Mouse (Mus musculus) E14TG2a.4 (cell line): ENCODE measurements around the gene Ldhc.

Experiments used
- CTCF ChIP-seq: conservative IDR thresholded peaks from 2 replicates; pipeline ENCODE4 v1.5.1; 2014; ENCODE audit warnings: low read length
- NANOG ChIP-seq: IDR thresholded peaks from 2 replicates; pipeline ENCODE4 v1.6.1; 2014; ENCODE audit warnings: borderline replicate concordance, low read length, mixed read lengths
- POU5F1 ChIP-seq: IDR thresholded peaks from 2 replicates; pipeline ENCODE4 v1.6.1; 2014; ENCODE audit warnings: low read length, borderline replicate concordance

DNA sequence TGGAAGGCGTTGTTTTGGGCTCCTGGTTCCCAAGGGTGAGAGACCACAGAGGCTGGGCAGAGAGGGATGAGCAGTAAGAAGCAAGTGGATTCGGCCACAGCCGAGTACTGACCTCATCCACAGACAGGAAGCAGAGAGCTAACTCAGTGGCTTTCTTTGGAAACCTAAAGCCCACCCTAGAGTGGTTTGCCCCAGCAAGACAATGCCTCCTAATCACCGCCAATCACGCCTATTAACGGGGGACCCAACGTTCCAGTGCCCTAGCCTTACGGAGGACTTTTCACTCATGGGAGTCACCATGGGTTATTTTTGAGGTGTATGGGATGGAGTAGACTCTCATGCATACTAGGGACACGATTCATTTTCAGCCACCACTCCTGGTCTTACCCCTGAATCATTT, 7.6 kb upstream of the Ldhc start:
- no peak for TF ChIP-seq CTCF
- TF ChIP-seq POU5F1: no peak
- TF ChIP-seq NANOG: peak; percentile 82
